Mouse (Mus musculus) megakaryocyte, adult 5-6 weeks (primary cell): ENCODE data around the gene Ugt1a7c. TPM values are rescaled to one million over a fixed set of nuclear protein-coding genes. Genes with fewer than 3 reads are reported as not detected.
"Not testable (repeated sequence)": the region's sequence is repeated elsewhere in the genome, so short reads cannot be mapped to it uniquely, and the experiment has no call there.

Source experiments
- ATAC-seq: 2 replicates; pipeline ENCODE4 v1.8.0; 2016; ENCODE audit warnings: mild to moderate bottlenecking, inconsistent platforms; ENCODE audit not compliant: poor library complexity, severe bottlenecking
- total RNA-seq, 2 experiments: library from RNA; stranded (forward) in 1 of 2; stranded (reverse) in 1 of 2; fragments of 153-499, 151-499 nt in 1 of 2; fragments of 221-1000, 200-1000 nt in 1 of 2; gene quantifications; 2 replicates each; pipeline versions ENCODE4 v1.2.3 to v1.2.4; 2015 to 2017

The Ugt1a7c gene
- 120 and 121 TPM in 2 replicates for total RNA-seq (2015)
- 178 and 196 TPM in 2 replicates for total RNA-seq (2017)

GRCm38 (mm10) chr1:88094941-88095492 lies at the start of gene Ugt1a7c:
Gene Ugt1a7c, plus strand, starts transcription at chr1:88095062.
- peak; percentile 74 for ATAC-seq

- peak; percentile 68 for ATAC-seq
These were observed 47.5 kb upstream of the Ugt1a7c start for GRCm38 (mm10) chr1:88047408-88047807.

GRCm38 (mm10) chr1:88055088-88055487 lies 39.8 kb upstream of the Ugt1a7c start, which contains the start of gene Ugt1a10:
Gene Ugt1a10, plus strand, starts transcription at chr1:88055388.
- ATAC-seq: no peak

- peak; percentile 90 for ATAC-seq
These were observed 28.3 kb upstream of the Ugt1a7c start for GRCm38 (mm10) chr1:88066472-88067102.

- no peak for ATAC-seq
These were observed 24.4 kb upstream of the Ugt1a7c start, which contains the start of gene Ugt1a9 for GRCm38 (mm10) chr1:88070495-88070894. Gene Ugt1a9, plus strand, starts transcription at chr1:88070800.

- ATAC-seq: no peak
These were observed 24.0 kb upstream of the Ugt1a7c start for GRCm38 (mm10) chr1:88070902-88071301.

GRCm38 (mm10) chr1:88074471-88074870 lies 20.4 kb upstream of the Ugt1a7c start:
- ATAC-seq: no peak

GRCm38 (mm10) chr1:88077128-88077527 lies 17.7 kb upstream of the Ugt1a7c start:
- peak; percentile 51; the same call in 1 of the 2 replicates for ATAC-seq

GRCm38 (mm10) chr1:88081670-88082069 lies 13.2 kb upstream of the Ugt1a7c start:
- peak; percentile 62 for ATAC-seq

GRCm38 (mm10) chr1:88086125-88086524 lies 8.7 kb upstream of the Ugt1a7c start:
- no peak for ATAC-seq

- ATAC-seq: no peak
These were observed 7.3 kb upstream of the Ugt1a7c start, which contains the start of gene Ugt1a8 for GRCm38 (mm10) chr1:88087513-88087912. Gene Ugt1a8, plus strand, starts transcription at chr1:88087813.

- ATAC-seq: peak; percentile 77
These were observed 2.5 kb upstream of the Ugt1a7c start for GRCm38 (mm10) chr1:88092341-88092740.

GRCm38 (mm10) chr1:88094270-88094676 lies 589 bp upstream of the Ugt1a7c start:
- peak; percentile 53 for ATAC-seq

GRCm38 (mm10) chr1:88098546-88098945 lies 3.7 kb downstream of the Ugt1a7c start:
- ATAC-seq: not testable (repeated sequence)

- not testable (repeated sequence) for ATAC-seq
These were observed 4.8 kb downstream of the Ugt1a7c start for GRCm38 (mm10) chr1:88099691-88100090.

GRCm38 (mm10) chr1:88103019-88103418 lies 8.2 kb downstream of the Ugt1a7c start, which contains the start of gene Ugt1a6b:
Gene Ugt1a6b, plus strand, starts transcription at chr1:88103252.
- peak; percentile 98 for ATAC-seq

- not testable (repeated sequence) for ATAC-seq
These were observed 9.0 kb downstream of the Ugt1a7c start for GRCm38 (mm10) chr1:88103697-88104468.

- ATAC-seq: no peak
These were observed 10.0 kb downstream of the Ugt1a7c start for GRCm38 (mm10) chr1:88104667-88105430.

- no peak for ATAC-seq
These were observed 10.8 kb downstream of the Ugt1a7c start for GRCm38 (mm10) chr1:88105656-88106055.

- ATAC-seq: peak; percentile 57
These were observed 14.2 kb downstream of the Ugt1a7c start for GRCm38 (mm10) chr1:88109027-88109557.
